Mouse (Mus musculus): ENCODE results near the gene Msi2.

Msi2 gene

DNA sequence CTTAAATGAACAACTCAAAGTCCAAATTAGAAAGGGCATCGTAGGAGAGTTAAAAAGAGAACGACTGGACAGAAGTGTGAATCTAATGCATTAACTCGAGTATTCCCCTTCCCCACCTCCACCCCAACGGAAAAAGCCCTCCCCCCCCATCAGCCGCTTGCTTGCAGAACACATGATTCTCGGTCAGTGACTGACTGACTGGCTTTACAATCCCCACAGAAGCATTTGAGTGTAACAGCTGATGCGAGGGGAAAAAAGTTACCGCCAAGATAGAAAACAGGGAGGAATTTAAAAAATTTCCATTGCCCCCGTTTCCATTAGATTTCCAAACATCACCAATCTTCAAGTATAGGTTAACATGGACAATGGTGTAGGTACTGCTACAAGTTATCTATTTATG is 4.8 kb downstream of the Msi2 start:
- DNase-seq (ENCODE audit: low spot score) = no peak

DNA sequence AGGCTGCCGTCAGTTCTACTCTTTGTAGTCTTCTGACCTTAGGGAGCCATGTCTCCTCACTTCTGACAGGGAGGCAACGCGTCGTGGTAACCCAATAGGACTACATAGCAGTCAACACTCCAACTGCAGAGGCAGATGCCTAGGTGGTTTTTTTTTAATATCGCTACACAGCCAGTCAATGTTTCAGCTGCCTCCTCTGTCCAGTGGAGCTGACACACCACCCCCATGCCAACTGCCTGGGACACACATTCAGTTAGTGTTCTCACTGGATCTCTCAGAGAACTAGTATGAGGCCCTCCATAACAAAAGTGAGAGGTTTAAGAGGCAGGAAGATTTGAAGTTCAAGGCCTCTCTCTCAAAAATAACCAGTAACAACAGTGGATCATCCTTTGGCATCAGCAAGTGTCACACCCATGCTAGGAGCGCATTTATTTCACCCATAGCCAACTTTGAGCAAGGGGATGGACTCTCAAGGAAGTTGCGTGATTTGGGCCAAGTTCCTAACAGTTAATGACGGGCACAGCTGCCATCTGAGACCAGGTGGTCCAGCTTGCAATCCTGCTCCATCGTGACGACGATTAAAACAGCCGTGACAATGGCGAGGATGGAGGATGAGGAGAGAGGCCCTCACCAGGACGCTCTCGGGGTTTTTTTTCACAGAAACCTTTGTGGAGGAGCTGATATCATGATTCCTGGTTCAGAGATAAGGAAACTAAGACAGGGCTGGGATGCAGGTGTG is 8.3 kb downstream of the Msi2 start:
- no peak for DNase-seq (ENCODE audit: low spot score)

DNA sequence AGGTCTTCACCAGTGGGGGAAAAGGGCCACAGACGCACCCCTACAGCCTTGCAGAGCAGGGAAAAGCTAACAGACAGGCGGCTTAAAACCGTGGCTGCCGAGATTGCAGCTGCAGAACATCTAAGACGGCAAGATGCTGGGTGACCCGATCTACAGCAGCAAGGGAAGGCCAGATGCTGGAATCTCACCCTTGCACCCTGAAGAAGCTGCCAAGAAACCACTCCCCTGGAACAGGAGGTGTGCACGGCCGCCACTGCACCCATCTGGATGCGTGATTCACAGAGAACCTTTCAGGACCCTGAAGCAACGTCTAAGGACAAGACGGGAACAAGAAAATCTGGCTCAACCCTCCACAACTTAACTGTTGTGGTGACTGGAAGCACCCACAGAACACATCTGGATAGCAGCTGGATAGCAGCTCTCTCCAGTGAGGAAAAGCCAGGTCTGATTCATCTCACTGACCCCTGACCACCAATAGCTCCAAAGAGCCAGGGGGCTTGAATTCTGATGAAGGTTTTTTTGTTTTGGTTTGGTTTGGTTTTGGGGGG is 11.0 kb downstream of the Msi2 start:
- DNase-seq (ENCODE audit: low spot score) = no peak

DNA sequence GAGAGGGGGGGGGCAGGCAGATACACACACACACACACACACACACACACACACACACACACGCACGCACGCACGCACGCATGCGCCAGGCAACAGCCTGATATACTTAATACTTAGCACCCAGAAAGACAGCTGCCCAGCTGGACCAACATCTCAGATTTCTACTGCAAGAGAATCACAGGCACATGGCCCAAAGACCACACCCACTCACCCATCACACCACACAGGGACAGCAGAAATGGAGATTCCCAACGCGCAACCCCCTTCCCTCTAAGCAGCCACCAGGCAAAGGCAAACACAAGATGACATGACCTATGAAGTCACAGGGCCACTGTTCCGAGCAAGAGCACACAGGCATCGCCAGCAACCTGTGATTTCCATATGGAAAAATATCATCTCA is 13.6 kb downstream of the Msi2 start:
- DNase-seq (ENCODE audit: low spot score) = no peak

DNA sequence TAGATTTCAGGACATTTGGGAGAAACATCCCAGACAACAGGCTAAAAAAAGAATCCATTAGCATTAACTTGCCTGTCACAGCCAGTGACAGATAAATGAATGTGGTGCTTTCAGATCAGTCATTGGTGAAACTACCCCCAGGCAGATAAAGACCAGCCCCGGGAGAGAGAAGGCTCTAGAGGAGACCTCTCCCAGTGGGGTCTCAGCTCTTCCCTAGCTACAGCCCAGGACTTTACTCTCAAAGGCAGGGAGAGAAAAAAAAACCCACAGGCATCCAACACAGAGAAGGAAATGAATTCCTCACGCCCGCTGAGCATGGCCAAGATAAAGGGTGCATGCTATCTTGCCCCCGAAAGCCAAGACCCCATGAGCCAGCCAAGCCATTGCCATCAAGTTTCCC is 15.1 kb downstream of the Msi2 start:
- no peak for DNase-seq (ENCODE audit: low spot score)

DNA sequence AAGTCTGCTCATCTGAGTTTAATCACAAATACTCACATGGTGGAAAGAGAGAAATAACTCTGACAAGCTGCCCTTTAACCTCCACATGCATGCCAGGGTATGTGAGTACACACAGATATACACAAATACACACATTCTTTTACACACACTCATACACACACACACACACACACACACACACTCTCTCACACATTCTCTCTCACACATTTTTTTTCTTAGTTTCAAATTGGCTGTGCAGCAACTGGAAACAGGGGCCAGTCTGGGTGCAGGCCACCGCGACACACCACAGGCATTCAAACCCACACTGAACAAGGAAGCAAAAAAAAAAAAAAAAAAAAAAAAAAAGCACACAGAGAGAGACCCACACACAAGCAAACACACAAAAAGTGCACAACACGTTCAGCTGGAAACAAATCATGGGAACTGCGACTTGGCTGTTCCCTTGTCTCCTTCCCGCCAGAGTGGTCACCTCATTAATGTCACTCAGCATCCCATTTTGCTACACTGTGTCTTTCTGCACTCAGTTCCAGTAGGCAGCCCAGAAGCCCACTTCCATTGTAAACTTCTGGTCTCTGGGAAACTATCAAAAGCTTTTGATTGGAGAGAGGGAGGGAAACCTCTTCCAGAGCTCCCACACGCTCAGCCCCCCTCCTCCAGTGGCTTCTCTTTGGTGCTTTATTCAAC is 16.2 kb downstream of the Msi2 start:
- DNase-seq (ENCODE audit: low spot score) = no peak

DNA sequence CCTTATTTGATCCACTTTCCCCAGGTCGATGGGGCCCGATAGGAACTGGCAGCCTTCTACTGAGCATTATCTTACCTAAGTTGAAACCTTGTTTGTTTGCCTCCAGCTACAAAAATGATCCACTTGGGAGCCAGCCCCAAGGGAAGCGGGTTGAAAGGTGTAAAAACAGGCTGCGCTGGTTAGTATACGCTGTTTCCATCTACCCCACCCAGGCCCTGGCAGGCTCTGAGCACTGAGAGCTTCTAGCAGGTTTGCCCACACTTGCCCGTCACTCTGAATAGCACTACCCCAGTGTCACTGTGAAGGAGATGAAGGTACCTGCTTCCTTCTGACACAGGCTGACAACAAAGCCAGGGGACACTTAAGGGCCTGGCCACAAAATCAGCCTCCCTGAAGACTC is 17.3 kb downstream of the Msi2 start:
- no peak for DNase-seq (ENCODE audit: low spot score)

DNA sequence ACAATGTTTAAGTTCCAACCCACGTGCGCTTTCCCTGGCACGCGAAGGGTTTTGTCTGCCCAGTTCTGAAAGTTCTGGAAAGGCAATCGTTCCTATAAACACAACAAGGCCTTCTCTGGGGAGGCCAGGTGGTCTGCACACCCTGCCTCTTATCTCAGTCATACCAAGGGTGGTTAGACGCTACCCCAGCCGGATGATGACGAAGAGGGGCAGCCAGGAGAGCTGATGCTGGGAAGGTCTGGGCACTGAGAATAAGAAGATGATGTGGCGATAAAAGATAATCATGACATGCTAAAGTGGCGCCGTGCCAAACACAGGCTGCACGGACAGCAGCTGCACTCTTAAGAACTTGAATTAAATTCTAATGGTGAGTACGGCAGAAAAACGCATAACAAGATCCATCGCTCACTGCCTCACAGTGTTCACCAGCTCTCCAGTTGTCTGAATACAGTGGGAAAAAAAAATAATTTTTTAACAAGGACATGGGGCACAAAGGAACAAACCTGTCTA is 18.1 kb downstream of the Msi2 start:
- no peak for DNase-seq (ENCODE audit: low spot score)

DNA sequence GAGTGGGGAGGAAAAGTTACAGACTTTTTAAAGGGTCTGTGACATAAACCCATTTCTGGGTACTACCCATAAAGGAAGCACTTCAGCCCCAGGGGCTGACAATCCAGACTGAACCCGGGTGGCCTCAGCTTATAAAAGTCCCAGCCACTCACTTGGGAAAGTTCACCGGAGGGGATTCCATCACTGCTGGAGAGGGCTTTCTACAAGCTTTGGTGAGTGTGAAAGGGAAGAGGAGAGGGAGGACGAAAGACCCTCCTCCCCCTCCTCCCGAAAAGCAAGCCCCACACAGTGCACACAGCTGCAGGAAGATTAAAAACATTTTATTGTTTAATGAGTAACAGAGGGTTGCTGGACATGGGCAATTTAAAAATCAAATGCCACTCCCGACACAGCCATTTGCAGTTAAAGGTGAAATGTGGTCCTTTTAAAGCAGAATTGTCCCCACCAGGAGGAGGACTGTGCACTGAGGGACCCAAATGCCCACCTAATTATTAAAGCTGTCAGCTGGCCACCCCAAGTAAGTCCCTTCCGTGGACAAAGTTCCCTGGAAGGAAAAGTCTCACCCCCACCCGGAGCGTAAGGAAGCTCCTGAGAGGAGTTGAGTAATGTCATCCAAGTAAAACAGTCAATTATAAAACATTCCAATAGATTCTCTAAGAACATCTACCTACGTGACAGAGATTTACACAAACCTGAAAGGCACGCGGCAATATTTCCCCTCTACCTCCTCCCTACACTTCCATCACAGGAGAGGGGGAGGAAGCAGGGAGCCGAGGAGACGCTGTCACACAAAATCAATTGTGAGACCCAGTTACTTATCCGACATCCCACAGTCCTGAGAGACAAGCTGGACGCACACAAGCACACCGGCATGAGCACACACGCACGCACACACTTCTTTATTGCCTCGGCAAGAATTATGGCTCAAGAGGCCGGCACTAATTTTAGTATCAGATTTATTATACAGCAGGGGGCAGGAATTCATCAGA is 24.1 kb downstream of the Msi2 start:
- DNase-seq (ENCODE audit: low spot score) = no peak

DNA sequence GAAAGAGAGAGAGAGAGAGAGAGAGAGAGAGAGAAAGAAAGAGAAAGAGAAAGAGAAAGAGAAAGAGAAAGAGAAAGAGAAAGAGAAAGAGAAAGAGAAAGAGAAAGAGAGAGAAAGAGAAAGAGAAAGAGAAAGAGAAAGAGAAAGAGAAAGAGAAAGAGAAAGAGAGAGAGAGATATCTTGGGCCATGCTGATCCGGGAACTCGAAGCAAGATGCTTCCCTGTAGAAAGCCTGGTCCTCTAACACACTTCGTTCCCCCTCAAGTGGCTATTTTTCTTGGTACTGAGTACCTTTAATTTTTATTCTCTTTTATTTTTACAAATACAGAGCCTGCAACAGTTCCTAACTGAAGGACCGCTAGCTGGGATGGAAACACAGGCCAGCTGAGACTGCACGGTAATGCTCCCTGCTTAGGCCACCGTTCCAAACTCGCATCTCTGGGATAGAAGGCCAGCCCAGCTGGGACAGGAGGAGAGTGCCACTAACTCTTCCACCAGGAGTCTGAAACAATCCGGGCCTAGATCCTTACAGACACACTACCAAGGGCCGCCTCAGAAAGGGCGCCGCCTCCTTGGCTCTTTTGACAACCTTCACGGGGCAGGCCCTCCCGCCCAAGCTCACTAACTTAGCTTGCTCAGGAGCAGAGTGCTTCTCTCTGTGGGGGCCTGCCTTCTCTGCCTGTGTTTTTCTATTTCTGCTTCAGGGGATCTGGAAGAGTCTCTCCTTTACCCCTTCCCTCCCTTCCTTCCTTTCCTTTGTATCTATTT is 25.1 kb downstream of the Msi2 start:
- no peak for DNase-seq (ENCODE audit: low spot score)

DNA sequence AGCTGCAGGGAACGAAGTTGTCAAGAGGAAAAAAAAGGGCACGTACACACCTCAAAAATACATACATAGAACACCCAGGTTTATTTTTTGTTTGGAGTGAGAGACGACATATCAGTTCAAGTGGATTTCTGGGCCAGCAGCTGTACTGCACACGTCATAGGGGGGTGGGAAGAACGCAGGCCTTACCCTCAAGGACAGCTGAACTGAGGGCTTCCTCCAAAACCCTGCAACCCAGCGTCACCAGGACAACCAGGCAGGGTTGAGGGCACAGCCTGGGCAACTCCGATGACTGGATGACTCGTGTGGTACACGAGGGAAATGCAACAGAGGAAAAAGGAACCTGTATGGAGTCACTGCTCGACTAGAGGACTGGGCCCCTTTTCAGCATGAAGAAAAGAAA is 25.9 kb downstream of the Msi2 start:
- no peak for DNase-seq (ENCODE audit: low spot score)

DNA sequence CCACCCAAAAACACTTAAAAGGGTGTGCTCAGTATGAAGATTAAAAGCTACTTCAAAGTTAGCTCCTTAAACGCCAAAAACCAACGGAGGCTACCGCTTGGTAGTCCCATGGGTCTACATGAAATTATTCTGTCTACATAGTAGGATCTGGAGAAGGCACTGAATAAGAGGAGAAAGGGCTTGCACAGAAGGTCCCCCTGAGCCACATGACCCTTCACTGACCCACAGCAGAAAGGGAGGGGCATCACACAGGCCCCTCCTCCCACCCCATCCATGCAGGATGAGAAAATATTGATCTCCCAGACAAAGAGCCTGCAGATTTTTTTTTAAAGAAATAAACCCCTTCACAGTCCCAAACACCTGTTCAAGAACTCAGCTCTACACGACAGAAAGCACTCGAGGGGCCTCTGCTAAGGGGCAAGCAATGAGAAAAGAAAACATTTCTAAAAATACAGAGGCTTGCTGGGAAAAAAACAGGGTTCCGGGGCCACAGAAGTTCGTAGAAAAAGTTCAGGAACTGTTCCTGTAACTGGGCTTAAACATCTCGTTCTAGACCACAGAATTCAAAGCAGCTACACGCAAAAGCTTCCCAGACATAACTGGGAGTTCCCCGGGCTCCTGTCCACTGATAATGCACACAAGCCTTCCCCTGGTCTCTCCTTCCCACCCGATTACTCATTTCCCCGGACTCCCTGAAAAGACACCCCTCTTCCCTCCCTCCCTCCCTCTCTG is 27.6 kb downstream of the Msi2 start:
- DNase-seq (ENCODE audit: low spot score) = no peak

DNA sequence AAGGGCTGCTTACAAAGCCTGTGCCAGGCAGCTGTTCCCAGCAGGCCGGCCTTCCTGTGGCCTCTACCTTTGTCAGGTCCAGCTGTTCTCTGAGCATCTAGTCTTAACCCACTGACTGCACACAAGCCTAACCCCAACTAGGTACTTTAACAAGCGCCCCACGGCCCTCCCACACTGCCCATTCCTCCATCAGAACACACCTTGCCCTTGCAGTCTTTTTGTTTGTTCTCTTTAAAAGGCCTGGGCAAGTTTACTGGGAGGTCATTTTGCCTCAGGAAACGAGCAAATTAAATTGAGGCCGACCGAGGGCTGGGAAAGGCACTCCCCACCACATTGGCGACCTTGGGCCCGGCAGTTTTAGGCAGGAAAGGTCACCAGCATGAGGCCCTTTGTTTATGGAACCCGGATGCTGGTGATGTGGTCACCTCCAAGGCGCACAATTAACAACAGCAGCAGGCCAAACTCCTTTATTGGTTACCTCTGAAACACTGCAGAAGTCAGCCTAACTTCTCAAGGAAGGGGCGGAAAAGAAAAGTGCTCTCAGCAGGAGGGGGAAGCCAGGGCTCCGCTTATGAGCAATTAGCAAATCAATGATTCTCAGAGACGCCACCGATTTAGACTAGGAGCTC is 28.4 kb downstream of the Msi2 start:
- DNase-seq (ENCODE audit: low spot score) = no peak

DNA sequence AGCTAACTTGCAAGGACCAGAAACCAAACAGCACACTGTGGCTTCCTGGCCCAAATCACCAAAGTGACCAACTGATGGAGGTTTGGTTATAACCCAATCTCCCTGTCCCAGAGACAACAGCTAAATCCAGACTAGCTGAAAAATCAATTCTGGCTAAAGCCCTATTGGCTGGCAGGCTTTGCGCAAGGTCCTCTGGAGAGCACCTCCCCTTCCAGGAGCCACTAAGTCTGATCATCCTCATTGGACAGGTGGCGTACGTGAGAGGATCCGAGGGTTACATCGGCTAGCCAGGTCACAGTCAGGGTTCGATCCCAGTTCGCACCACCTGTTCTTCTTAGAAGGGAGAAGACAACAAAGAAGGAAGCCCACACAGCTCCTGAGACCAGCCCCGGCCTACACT is 29.7 kb downstream of the Msi2 start:
- DNase-seq (ENCODE audit: low spot score) = no peak

DNA sequence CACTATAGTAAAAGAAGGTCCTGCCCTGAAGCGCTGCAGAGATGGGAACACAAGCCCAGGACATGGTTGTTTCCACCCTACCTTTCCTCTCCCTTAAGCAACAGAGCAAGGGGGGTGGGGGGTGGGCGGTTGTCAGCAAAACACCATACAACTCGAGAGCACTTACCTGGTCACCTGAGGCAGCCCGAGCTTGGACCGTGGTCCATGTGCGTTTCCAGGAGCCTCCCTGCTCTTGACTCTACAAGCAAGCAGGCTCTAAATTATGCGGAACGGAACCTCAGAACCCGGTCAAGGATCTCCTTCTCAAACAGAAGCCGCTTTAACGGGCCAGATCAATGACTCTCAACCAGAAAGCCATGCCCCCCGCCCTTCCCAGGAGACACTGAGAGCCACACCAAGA is 30.6 kb downstream of the Msi2 start:
- no peak for DNase-seq (ENCODE audit: low spot score)

DNA sequence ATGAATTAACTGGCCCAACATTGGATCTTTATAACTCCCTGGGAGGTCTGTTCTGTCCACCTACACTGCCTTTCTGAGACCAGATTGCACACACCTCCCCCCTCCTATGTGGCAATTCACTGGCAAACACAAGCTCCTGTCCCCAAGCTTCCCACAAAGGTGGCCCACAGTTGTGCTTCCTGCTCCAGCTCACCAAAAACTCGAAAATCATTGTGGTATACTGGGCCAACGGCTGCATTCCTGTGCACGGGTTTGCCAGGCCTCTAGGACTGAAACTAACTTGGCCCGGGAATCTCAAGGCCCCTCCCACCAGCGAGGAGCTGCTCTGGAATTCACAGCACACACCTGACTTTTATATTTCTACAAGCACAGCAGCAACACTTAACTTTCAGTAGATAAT is 31.3 kb downstream of the Msi2 start:
- DNase-seq (ENCODE audit: low spot score) = no peak

DNA sequence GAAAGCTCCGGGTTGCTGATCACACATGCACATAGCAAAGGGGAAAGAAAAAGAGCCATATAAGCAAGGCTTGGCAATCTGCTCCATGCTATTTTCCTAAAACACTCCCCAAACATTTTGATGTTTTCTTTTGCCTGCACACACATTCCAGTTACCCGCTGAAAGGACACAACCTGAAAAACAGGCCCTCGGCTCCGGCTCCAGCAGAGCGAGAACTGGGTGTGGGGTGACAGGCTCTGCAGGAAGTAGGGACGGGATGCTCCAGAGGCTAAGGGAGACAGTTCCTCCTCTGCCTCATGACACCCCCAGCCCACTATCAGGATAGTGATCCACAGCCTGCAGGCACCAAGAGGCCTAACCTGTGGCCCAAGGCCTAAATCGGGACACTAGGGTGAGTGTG is 32.3 kb downstream of the Msi2 start:
- no peak for DNase-seq (ENCODE audit: low spot score)

DNA sequence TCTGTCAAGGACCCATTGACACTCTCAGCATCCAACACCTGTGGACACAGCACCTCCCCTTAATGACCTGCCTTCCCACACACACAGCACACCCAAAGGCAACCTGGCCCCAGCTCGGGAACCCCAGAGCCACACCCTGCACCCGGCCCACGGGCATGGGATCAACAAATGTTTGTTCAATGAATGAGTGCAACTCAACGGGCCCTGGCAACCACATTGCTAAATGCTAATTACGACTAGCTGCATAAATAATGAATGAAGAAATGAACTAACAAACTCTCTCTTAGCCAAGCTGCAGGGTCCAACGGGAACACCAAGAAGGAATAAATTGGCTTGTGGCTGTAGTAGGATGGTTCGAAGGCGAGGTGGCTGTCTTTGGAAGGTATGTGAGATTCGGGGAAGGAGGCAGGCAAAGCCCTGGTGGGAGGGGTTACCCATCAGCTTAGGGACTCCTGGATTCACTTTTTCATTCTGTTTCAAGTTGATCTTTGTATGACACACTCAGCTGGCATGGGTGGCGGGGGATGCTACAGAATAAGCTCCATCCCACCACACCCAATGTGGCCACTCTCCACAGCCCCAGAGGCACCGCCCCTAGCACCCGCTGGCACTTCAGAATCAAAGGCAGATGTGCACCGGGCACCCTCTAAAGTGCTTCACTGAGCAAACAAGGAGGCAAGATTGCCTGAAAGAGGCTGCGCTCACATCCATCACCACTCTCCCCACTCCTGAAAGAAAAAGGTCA is 35.1 kb downstream of the Msi2 start:
- no peak for DNase-seq (ENCODE audit: low spot score)

DNA sequence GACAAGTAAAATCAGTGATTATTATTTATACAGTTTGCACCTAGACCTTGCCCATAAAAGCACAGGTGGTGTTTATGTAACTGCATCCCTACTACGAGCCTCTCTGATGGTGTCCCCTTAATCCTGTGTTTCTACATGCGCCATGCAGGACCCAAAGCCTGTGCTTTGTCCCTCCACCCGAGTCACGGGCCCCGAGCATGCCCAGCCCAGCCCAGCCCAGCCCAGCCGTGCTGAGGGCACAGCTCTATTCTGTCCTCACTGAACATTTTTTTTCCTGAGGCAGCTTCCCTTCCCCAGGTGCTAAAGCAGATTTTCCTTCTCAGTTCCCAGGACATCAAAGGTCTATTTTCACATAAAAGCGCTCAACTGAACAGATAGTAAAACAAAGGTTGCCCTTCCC is 41.0 kb downstream of the Msi2 start:
- DNase-seq (ENCODE audit: low spot score) = no peak

DNA sequence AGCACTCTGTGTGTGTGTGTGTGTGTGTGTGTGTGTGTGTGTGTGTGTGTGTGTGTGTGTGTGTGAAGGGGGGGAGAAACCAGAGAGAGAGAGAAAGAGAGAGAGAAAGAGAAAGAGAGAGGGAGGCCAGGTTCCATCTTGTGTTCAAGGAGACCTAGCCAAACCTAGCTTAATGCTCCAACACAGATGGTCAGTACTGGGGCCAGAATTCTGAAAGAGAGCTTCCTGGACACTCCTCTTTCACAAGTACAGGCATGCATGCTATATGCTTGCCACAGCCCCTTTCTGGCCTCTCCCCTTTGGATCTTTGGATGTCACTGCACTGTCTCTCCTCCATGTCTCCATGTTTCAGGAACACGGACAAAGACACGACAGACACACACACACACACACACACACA is 41.7 kb downstream of the Msi2 start:
- DNase-seq (ENCODE audit: low spot score) = no peak
